Mouse (Mus musculus): ENCODE results near the gene Dstyk.
A peak's percentile ranks its signal among the peaks of the same experiment; 100 is the strongest.
"Not testable (repeated sequence)": the region's sequence is repeated elsewhere in the genome, so short reads cannot be mapped to it uniquely, and the experiment has no call there.

The Dstyk gene

GRCm38 (mm10) chr1:132437389-132437788, 20.0 kb downstream of the Dstyk start:
- no peak for DNase-seq

- no peak for DNase-seq
Observed at GRCm38 (mm10) chr1:132440896-132441435, 23.6 kb downstream of the Dstyk start.

- DNase-seq = no peak
Observed at GRCm38 (mm10) chr1:132449742-132450141, 32.4 kb downstream of the Dstyk start.

- DNase-seq = no peak
Observed at GRCm38 (mm10) chr1:132464651-132465050, 47.3 kb downstream of the Dstyk start.

GRCm38 (mm10) chr1:132468926-132469325, 51.6 kb downstream of the Dstyk start:
- DNase-seq = peak; percentile 10

- DNase-seq = no peak
Observed at GRCm38 (mm10) chr1:132469519-132469918, 52.2 kb downstream of the Dstyk start.

GRCm38 (mm10) chr1:132470031-132470430, 52.7 kb downstream of the Dstyk start:
- not testable (repeated sequence) for DNase-seq

- DNase-seq = no peak
Observed at GRCm38 (mm10) chr1:132471032-132471431, 53.7 kb downstream of the Dstyk start.

- no peak for DNase-seq
Observed at GRCm38 (mm10) chr1:132471499-132471898, 54.1 kb downstream of the Dstyk start.

GRCm38 (mm10) chr1:132472537-132472936, 55.2 kb downstream of the Dstyk start:
- DNase-seq = no peak

GRCm38 (mm10) chr1:132474496-132474895, 57.1 kb downstream of the Dstyk start:
- no peak for DNase-seq

GRCm38 (mm10) chr1:132476575-132476927, 59.2 kb downstream of the Dstyk start:
- DNase-seq = no peak

GRCm38 (mm10) chr1:132476928-132477691, 59.8 kb downstream of the Dstyk start, which contains the start of gene Rbbp5:
Rbbp5 (plus strand) TSS chr1:132477365.
- DNase-seq = peak; percentile 92

GRCm38 (mm10) chr1:132479438-132479837, 62.1 kb downstream of the Dstyk start:
- no peak for DNase-seq

- DNase-seq = no peak
Observed at GRCm38 (mm10) chr1:132481619-132482018, 64.3 kb downstream of the Dstyk start.

- no peak for DNase-seq
Observed at GRCm38 (mm10) chr1:132483234-132483633, 65.9 kb downstream of the Dstyk start.

- no peak for DNase-seq
Observed at GRCm38 (mm10) chr1:132483759-132484158, 66.4 kb downstream of the Dstyk start.

- no peak for DNase-seq
Observed at GRCm38 (mm10) chr1:132500535-132500934, 83.2 kb downstream of the Dstyk start.

- no peak for DNase-seq
Observed at GRCm38 (mm10) chr1:132505155-132505554, 87.8 kb downstream of the Dstyk start.

GRCm38 (mm10) chr1:132506058-132506457, 88.7 kb downstream of the Dstyk start, which contains the start of gene Tmem81:
Tmem81 (plus strand) TSS chr1:132506230.
- no peak for DNase-seq

GRCm38 (mm10) chr1:132506656-132507055, 89.3 kb downstream of the Dstyk start:
- DNase-seq = no peak

GRCm38 (mm10) chr1:132509771-132510170, 92.4 kb downstream of the Dstyk start:
- DNase-seq = no peak

- DNase-seq = no peak
Observed at GRCm38 (mm10) chr1:132511521-132511920, 94.2 kb downstream of the Dstyk start.

GRCm38 (mm10) chr1:132512106-132512505, 94.8 kb downstream of the Dstyk start:
- no peak for DNase-seq

- no peak for DNase-seq
Observed at GRCm38 (mm10) chr1:132515339-132515738, 98.0 kb downstream of the Dstyk start.

Measured in kidney, adult 9 months (tissue).